In genomic region chr7:136480641-136481202, GRCm38 (mm10) we compare ENCODE assay signal across 19 mouse cellular contexts.
DNase-seq lines count a peak whose midpoint lies in the region; ATAC-seq and TF ChIP-seq lines count a peak whose summit lies in the region.
"Had no signal": no experiment of that assay in that cellular context is flagged by ENCODE, and none has a peak within 500 bp of the region (broad histone marks: within the 10 kb centered on the region; RNA-seq: fewer than 3 reads in every experiment).

No protein-coding gene starts in this region.

- H3K36me3 ChIP-seq in heart, adult 2 months (ENCODE audit: control insufficient read depth, insufficient read depth, low read length): no peaks in the 10 kb centered on the region
- H3K36me3 ChIP-seq in heart, embryonic 11.5 days (ENCODE audit: control insufficient read depth, insufficient read depth, low read length): no peaks in the 10 kb centered on the region
- H3K36me3 ChIP-seq in embryonic facial prominence, embryonic 10.5 days (replicated peaks): no peaks in the 10 kb centered on the region
- H3K36me3 ChIP-seq in heart, embryonic 13.5 days: no peaks in the 10 kb centered on the region
- H3K36me3 ChIP-seq in limb, embryonic 11.5 days (ENCODE audit: control insufficient read depth, insufficient read depth, low read length): no peaks in the 10 kb centered on the region
- H3K36me3 ChIP-seq: embryonic facial prominence, embryonic 15.5 days; hindbrain, embryonic 13.5 days; neural tube, embryonic 15.5 days had no signal

- TF ChIP-seq CTCF in heart, adult 2 months (IDR thresholded peaks at IDR 0.05): no peak

- ATAC-seq in heart, embryonic 11.5 days (replicated peaks; ENCODE audit: insufficient number of reproducible peaks, low FRiP score, low TSS enrichment): no peak
- ATAC-seq in heart, embryonic 13.5 days (ENCODE audit: extremely low read depth, insufficient number of reproducible peaks, low FRiP score, low TSS enrichment): peak; percentile 37; the same call in 1 of the 2 replicates
- 0 out of 2 replicates have a peak, but pooled peaks have one; percentile 39 for ATAC-seq in limb, embryonic 11.5 days (ENCODE audit: insufficient number of reproducible peaks, low FRiP score, low TSS enrichment, low read depth)
- ATAC-seq: forebrain, embryonic 13.5 days had no signal

- peak; percentile 50 to 72 for DNase-seq in heart, adult 2 months
- DNase-seq in embryonic facial prominence, embryonic 10.5 days (ENCODE audit: low spot score): no peak
- no peak for DNase-seq in limb, embryonic 11.5 days (ENCODE audit: low spot score)
- DNase-seq in layer of hippocampus, adult 11-12 months (ENCODE audit: low spot score): no peak
- DNase-seq in urinary bladder, adult 2 months (ENCODE audit: low spot score): no peak
- DNase-seq: adrenal gland, postnatal 14 days; cerebellum, postnatal 25 days; kidney, adult 18-20 months; left cerebral cortex, postnatal 4 days; lung, adult 2 months; retina, postnatal 1 day; thymus, postnatal 4 days had no signal

- no peak overlapping the region for H3K9ac ChIP-seq in heart, adult 2 months (ENCODE audit: low read depth, low read length)
- H3K9ac ChIP-seq in heart, embryonic 11.5 days (ENCODE audit: low read depth, low read length): no peak overlapping the region
- no peak overlapping the region for H3K9ac ChIP-seq in heart, embryonic 13.5 days
- H3K9ac ChIP-seq in limb, embryonic 11.5 days (ENCODE audit: low read length): no peak overlapping the region
- H3K9ac ChIP-seq: embryonic facial prominence, embryonic 15.5 days; forebrain, embryonic 13.5 days; hindbrain, embryonic 13.5 days; neural tube, embryonic 15.5 days had no signal

- no peaks in the 10 kb centered on the region for H3K27me3 ChIP-seq in heart, adult 2 months (ENCODE audit: control insufficient read depth, insufficient read depth, low read length)
- no peaks in the 10 kb centered on the region for H3K27me3 ChIP-seq in heart, embryonic 11.5 days (ENCODE audit: control insufficient read depth, insufficient read depth, low read length)
- H3K27me3 ChIP-seq in embryonic facial prominence, embryonic 10.5 days (replicated peaks; ENCODE audit: low read depth, poor library complexity, severe bottlenecking): peaks cover 28% of the 10 kb centered on the region; the same call in 1 of the 2 replicates
- H3K27me3 ChIP-seq in heart, embryonic 13.5 days (replicated peaks): peaks cover 45% of the 10 kb centered on the region
- H3K27me3 ChIP-seq in limb, embryonic 11.5 days (ENCODE audit: control insufficient read depth, insufficient read depth, low read length): no peaks in the 10 kb centered on the region
- H3K27me3 ChIP-seq: neural tube, embryonic 15.5 days had no signal

- H3K4me1 ChIP-seq in heart, adult 2 months (ENCODE audit: control insufficient read depth, insufficient read depth, low read length): peaks cover 24% of the 10 kb centered on the region
- H3K4me1 ChIP-seq in heart, embryonic 11.5 days (ENCODE audit: control insufficient read depth, insufficient read depth, low read length): no peaks in the 10 kb centered on the region
- peaks cover 39% of the 10 kb centered on the region for H3K4me1 ChIP-seq in embryonic facial prominence, embryonic 10.5 days
- peaks cover 19% of the 10 kb centered on the region for H3K4me1 ChIP-seq in heart, embryonic 13.5 days
- H3K4me1 ChIP-seq in limb, embryonic 11.5 days (ENCODE audit: control insufficient read depth, insufficient read depth, low read length): peaks cover 25% of the 10 kb centered on the region
- H3K4me1 ChIP-seq: megakaryocyte, embryonic 14.5 days had no signal

- peak overlapping the region; percentile 67 for H3K27ac ChIP-seq in heart, adult 2 months
- no peak overlapping the region for H3K27ac ChIP-seq in heart, embryonic 11.5 days (ENCODE audit: low read depth, low read length)
- H3K27ac ChIP-seq in embryonic facial prominence, embryonic 10.5 days (replicated peaks): peak overlapping the region; percentile 31; the same call in 1 of the 2 replicates
- H3K27ac ChIP-seq in heart, embryonic 13.5 days (replicated peaks): peak overlapping the region; percentile 62
- H3K27ac ChIP-seq in limb, embryonic 11.5 days (replicated peaks; ENCODE audit: low read depth, low read length): 0 out of 2 replicates have a peak overlapping the region, but pooled peaks have one; percentile 14
- H3K27ac ChIP-seq: embryonic facial prominence, embryonic 15.5 days; forebrain, embryonic 13.5 days; hindbrain, embryonic 13.5 days; neural tube, embryonic 15.5 days had no signal

- H3K79me2 ChIP-seq in heart, adult 2 months (replicated peaks; ENCODE audit: control insufficient read depth, insufficient read depth, low read length): no peaks in the 10 kb centered on the region

- TF ChIP-seq POLR2A in heart, adult 2 months (IDR thresholded peaks at IDR 0.05; ENCODE audit: insufficient read depth, low read depth, low read length): no peak

- 14% methylated on average over 13 of the region's 13 CpGs for WGBS in heart, adult 2 months
- WGBS in heart, embryonic 11.5 days (ENCODE audit: insufficient replicate concordance): 46% methylated on average over 13 of the region's 13 CpGs
- WGBS in embryonic facial prominence, embryonic 10.5 days: 55% methylated on average over 13 of the region's 13 CpGs
- 33% methylated on average over 13 of the region's 13 CpGs for WGBS in heart, embryonic 13.5 days
- WGBS in limb, embryonic 11.5 days: 40% methylated on average over 13 of the region's 13 CpGs

- H3K4me2 ChIP-seq in heart, embryonic 11.5 days: no peak overlapping the region
- no peak overlapping the region; the same call in 1 of the 2 replicates for H3K4me2 ChIP-seq in heart, embryonic 13.5 days
- no peak overlapping the region for H3K4me2 ChIP-seq in limb, embryonic 11.5 days (ENCODE audit: low read depth, severe bottlenecking)
- H3K4me2 ChIP-seq: embryonic facial prominence, embryonic 15.5 days; forebrain, embryonic 13.5 days; hindbrain, embryonic 13.5 days; neural tube, embryonic 15.5 days had no signal

- intact Hi-C loops in heart, adult 2 months (cut with DNase I): loop anchor here (5.0 to 10.0 kb wide), 3 partner anchors 418 to 734 kb away; no protein-coding TSS in a partner anchor

- H3K9me3 ChIP-seq in heart, embryonic 11.5 days (replicated peaks; ENCODE audit: control insufficient read depth, low read length): no peaks in the 10 kb centered on the region
- H3K9me3 ChIP-seq in embryonic facial prominence, embryonic 10.5 days: no peaks in the 10 kb centered on the region
- H3K9me3 ChIP-seq in heart, embryonic 13.5 days: no peaks in the 10 kb centered on the region
- H3K9me3 ChIP-seq in limb, embryonic 11.5 days (ENCODE audit: control insufficient read depth, low read length): no peaks in the 10 kb centered on the region
- H3K9me3 ChIP-seq: embryonic facial prominence, embryonic 15.5 days; forebrain, embryonic 13.5 days; hindbrain, embryonic 13.5 days; megakaryocyte, embryonic 14.5 days; neural tube, embryonic 15.5 days had no signal

- no peak overlapping the region for H3K4me3 ChIP-seq in heart, adult 2 months
- H3K4me3 ChIP-seq in heart, embryonic 11.5 days (ENCODE audit: low read depth, low read length): no peak overlapping the region
- H3K4me3 ChIP-seq in embryonic facial prominence, embryonic 10.5 days: no peak overlapping the region
- no peak overlapping the region for H3K4me3 ChIP-seq in heart, embryonic 13.5 days
- no peak overlapping the region for H3K4me3 ChIP-seq in limb, embryonic 11.5 days (ENCODE audit: low read depth, low read length)
- H3K4me3 ChIP-seq: embryonic facial prominence, embryonic 15.5 days; forebrain, embryonic 13.5 days; hindbrain, embryonic 13.5 days; megakaryocyte, embryonic 14.5 days; neural tube, embryonic 15.5 days had no signal

- peak; percentile 80; the same call in 1 of the 2 replicates for TF ChIP-seq EP300 in heart, adult 2 months (IDR thresholded peaks at IDR 0.05; ENCODE audit: insufficient read depth, low read depth, low read length)

Comparison
In these comparisons a context has a peak if more than half of its experiments do, and no peak if none do; other contexts are left out.
1. DNase-seq: peak in heart, adult 2 months (2 of 2); none in embryonic facial prominence, embryonic 10.5 days (single experiment), limb, embryonic 11.5 days (single experiment), layer of hippocampus, adult 11-12 months (single experiment) and urinary bladder, adult 2 months (single experiment).